Mouse (Mus musculus) cortical plate, adult 2 months (tissue): Measurements from ENCODE around the gene Zbtb20.

Experiments used
- CTCF ChIP-seq: fragments of 200-500 bp; IDR thresholded peaks from 2 replicates; pipeline ENCODE4 v1.5.1; 2011; ENCODE audit warnings: mild to moderate bottlenecking, control low read depth, low read length; ENCODE audit not compliant: insufficient read depth; ENCODE audit errors: extremely low read depth
- POLR2A ChIP-seq: fragments of 200-500 bp; IDR thresholded peaks from 2 replicates; pipeline ENCODE4 v1.6.1; 2011; ENCODE audit warnings: mild to moderate bottlenecking, low read length, control low read depth; ENCODE audit not compliant: insufficient read depth; ENCODE audit errors: extremely low read depth

GRCm38 (mm10) chr16:43471060-43471459, 595.4 kb downstream of the Zbtb20 start:
- TF ChIP-seq CTCF, result no peak
- no peak for TF ChIP-seq POLR2A
